Mouse (Mus musculus) layer of hippocampus, adult 2 months (tissue): Measurements from ENCODE around the gene Gzma. TPM values are rescaled to one million over a fixed set of nuclear protein-coding genes. Genes with fewer than 3 reads are reported as not detected.

ENCODE experiments used
- DNase-seq, 2 experiments: peaks; one replicate each; pipeline ENCODE4 v3.0.0; 2022; ENCODE audit warnings: low spot score in 2 of 2
- H3K27ac ChIP-seq: fragments of 200-600 bp; 2 replicates; pipeline ENCODE4 v1.8.1; 2022
- H3K4me3 ChIP-seq: fragments of 200-600 bp; 2 replicates; pipeline ENCODE4 v1.8.1; 2022; ENCODE audit warnings: mild to moderate bottlenecking
- CTCF ChIP-seq: fragments of 200-600 bp; conservative IDR thresholded peaks from 2 replicates; pipeline ENCODE4 v1.8.1; 2022; ENCODE audit warnings: antibody characterized with exemption, mild to moderate bottlenecking, moderate library complexity
- total RNA-seq, 2 experiments: library from RNA; stranded (reverse); gene quantifications; 2 replicates each; pipeline ENCODE4 v1.2.3; 2021

The Gzma gene
- total RNA-seq, 2 experiments from 2014 or later, result not detected

DNA sequence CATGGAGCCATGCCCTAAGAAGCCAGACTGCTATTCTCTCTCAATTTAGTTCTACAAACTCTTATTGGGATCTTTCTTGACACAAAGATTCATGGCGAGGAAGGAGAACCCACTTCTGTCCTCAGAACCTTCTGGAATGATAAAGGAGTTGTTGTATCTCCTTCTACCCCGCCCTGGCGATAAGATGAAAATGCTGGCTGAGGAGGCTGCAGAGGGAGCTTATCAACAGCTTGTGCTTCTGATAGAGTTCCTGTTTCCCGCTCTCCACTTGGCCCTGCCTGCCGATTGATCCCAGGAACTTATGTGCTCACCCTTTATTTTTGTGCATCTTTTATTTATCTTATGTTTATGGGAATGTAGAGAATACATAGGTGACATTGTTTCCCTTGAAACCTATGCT, 16.0 kb downstream of the Gzma start:
- Histone ChIP-seq H3K4me3 (no peak overlapping the region), H3K27ac (no peak overlapping the region)
- DNase-seq, result no peak
- no peak for TF ChIP-seq CTCF

DNA sequence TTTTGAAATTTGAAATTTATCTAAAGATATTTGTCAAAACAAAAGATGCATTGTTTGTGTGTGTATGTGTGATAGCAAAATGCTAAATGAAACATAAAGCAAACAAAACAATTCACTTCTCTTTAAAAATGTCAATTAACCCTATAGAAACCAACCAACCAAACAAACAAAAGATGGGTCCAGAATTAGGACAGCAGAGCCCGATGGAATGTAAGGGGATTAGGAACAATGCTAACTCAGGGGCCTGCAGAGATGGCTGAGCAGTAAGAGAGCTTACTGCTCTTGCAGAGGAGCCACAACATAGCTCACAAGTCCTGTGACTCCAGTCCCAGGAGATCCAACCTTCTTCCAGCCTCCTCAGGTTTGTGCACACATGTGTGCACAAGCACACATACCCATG, 18.7 kb downstream of the Gzma start:
- no peak overlapping the region for H3K27ac ChIP-seq
- TF ChIP-seq CTCF, result no peak
- no peak overlapping the region for H3K4me3 ChIP-seq
- DNase-seq, result no peak

DNA sequence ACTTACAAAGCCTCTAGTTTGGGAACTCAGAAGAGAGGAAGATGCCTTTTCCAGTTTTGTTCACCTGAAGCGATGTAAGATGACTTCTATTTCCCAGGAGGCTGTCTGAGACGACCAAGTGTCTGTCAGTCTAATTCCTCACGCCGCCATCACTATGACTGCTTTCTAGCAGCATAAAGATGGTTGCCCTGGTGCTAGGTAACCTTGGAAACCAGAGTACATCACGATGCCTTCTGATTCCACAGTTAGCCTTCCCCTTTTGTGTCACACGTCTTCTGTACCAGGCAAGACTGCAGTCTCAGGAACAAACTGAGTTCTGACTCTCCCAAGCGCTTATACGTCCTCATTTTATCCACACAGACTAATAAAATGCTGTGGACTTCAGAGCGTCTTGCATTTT, 21.8 kb downstream of the Gzma start:
- Histone ChIP-seq H3K4me3 (no peak overlapping the region), H3K27ac (no peak overlapping the region)
- no peak for TF ChIP-seq CTCF
- DNase-seq, result no peak

DNA sequence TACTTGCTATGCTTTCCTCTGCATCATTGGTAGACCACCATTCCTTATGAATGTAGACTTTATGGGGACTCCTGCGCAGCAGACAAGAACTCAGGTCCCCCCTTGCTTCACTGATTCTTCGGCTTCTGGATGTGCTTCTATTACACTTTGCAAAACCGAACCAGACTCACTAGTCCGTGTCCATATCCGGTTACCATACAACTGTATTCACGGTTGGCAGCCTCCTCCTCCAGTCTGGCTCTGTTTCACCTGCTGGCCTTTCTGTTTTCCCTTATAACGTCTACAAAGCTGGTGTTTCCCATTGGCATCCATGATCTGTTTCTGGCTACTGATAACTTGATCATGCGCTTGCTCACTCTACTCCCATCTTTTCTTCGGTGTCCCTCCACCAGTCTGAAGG, 36.2 kb downstream of the Gzma start:
- Histone ChIP-seq H3K27ac (no peak overlapping the region), H3K4me3 (no peak overlapping the region)
- DNase-seq, result no peak
- no peak for TF ChIP-seq CTCF

DNA sequence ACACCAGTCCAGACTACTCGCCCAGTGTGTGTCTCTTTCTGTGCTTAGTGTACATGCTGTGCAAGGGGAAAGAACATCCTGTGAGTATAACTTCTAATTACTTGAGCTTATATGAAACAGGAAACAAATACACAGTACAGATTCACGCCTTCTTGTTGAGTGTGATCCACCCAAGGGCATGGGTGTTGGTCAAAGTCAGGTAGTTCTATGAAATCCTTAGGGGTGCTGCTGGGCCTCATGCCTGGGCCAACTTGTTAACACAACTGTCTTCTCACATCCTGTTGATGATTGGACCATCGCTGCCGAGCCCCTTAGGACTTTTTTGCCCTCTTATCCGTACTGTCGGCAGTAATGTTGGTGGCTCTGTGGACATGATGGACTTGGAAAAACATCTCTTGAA, 39.0 kb downstream of the Gzma start:
- no peak for DNase-seq
- H3K4me3 ChIP-seq, result no peak overlapping the region
- TF ChIP-seq CTCF, result no peak
- H3K27ac ChIP-seq, result no peak overlapping the region

DNA sequence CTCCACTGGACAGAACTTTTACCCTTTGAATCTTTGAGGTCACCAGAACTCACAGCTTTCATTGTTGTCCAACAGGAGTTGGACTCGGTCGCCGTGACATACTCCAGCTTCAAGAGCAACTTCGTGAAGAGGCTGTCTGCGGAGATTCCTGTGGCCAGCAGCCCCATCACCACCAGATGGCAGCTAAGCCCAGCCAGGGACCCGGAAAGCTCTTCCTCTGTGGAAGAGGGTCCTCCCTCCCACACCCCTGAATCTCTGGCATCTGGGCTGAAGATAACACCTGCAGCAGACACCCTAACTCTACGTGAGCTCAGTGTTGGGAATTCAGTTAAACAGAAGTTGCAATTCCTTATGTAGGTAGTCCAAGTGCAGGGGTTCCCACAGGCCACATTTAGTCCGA, 45.0 kb downstream of the Gzma start:
- no peak overlapping the region for H3K4me3 ChIP-seq
- no peak for DNase-seq
- peak; percentile 66 for TF ChIP-seq CTCF
- no peak overlapping the region for H3K27ac ChIP-seq

DNA sequence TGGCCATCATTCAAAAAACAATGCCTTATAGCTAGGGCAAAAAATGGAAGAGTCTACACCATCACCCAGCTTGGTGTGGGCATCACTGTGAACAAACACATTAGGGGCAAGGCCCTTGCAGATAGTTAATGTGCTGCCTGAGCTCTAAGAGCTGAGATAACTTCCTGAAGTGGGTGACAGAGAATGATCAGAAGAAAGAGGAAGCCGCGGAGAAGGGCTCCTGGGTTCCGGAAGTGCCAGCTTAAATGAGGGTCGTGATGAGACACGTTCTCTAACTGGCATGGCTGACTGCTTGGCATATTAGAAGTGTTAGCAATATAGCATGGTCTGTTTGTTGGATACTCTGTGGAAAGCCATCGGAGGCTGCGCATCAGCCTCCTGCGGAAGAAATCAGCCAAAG, 46.6 kb downstream of the Gzma start:
- Histone ChIP-seq H3K27ac (no peak overlapping the region), H3K4me3 (no peak overlapping the region)
- no peak for DNase-seq
- no peak for TF ChIP-seq CTCF

DNA sequence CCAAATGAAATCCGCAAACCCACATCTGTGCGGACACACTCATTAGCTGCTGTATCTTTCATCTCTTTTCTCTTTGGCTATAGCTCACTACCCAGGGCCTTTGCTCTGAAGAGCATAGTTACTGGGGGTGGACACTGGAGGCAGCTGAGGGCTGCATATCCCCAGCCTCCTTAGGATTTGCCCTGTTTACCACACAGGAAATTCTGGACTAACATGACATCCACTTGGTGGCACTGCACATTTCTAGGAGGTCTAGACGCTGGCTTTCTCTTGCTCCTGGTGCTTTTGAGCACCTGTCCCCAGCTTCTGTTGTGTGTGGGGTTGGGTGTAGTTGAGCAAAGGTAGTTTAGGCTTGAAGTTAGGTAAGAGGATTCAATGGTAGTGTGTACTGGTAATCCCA, 53.1 kb downstream of the Gzma start:
- peak; percentile 44 for TF ChIP-seq CTCF
- Histone ChIP-seq H3K4me3 (no peak overlapping the region), H3K27ac (no peak overlapping the region)
- no peak for DNase-seq

DNA sequence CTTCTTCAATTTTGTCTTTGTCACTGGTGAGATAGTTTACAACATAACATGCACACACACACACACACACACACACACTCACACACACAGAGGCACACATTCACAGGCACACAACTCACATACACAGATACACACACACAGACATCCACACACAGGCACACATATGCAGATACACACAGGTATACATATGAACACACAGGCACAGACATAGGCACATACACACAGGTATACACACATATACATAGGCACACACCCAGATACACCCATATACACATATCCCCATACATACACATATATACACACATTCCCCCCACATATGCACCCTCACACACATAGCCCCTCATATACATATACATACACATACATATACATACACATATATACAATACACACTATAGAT, 53.8 kb downstream of the Gzma start:
- Histone ChIP-seq H3K4me3 (no peak overlapping the region), H3K27ac (no peak overlapping the region)
- DNase-seq, result no peak
- no peak for TF ChIP-seq CTCF

DNA sequence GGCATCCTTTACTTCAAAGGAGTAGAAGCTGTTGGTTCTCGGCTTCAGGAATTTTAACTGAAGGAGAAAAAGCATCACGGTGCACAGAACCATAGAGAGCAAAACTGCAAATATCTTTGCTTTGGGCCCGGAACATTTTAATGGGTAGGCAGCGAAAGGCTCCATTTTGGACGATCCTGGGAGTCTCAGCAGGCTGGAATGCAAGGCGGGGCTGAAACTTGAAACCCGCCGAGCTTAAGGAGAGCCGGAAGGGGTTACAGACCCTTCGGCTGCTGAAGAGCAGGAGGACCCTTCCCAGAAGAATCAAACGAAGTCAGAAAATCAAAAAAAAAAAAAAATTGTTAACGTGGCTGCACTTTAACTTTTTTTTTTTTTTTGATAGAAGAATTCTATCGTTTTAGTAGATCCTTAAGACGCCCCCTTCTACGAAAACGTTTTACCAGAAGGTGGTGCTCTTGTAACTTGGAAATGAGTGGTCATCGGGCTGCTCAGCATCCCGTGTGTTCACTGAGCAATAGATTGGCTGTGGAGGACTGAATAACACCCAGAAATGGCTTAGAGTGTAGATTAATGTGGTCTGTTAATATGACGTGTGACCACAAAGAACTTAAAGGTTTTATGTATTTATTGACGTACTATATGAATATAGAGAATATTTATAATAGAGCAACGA, 54.4 kb downstream of the Gzma start, which contains the start of gene Gpx8:
Gene Gpx8 (minus strand): TSS at position 200 of the 673 bp plus-strand sequence.
- peak; percentile 32 to 49 for DNase-seq
- Histone ChIP-seq H3K27ac (peak within 1 kb of the TSS; percentile 15; the same call in 1 of the 2 replicates), H3K4me3 (peak within 1 kb of the TSS; percentile 60)
- TF ChIP-seq CTCF, result peak; percentile 78

DNA sequence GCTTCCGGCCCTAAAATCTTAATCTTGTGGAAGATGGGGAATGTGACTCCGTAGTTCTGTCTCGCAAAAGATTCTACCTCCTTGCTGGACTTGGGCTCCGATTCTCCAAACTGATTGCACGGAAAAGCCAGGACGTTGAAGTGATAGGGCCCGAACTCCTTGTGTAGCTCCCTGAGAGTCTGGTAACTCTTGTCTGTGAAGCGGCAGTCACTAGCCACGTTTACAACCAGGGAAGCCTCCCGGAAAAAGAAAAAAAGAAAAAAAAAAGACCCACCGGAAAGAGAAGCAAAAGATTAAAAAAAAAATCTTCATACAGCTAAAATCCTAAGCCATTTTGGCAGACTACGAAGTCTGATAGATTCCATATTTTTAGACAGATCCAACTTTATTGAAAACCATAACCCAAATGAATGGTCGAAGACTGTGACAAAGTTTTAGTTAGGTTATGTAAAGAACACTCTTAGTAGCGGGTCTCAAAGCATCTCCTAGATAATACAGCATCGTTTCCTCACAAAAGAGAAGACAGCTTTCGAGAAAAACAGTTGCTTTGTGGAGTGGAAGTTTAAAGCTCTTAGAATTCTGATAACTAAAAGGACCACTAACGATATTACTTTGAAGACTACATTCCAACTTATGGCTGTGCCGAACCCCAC, 55.2 kb downstream of the Gzma start:
- no peak for TF ChIP-seq CTCF
- peak overlapping the region; percentile 60 for H3K4me3 ChIP-seq
- no peak for DNase-seq
- 0 out of 2 replicates have a peak overlapping the region, but pooled peaks have one; percentile 15 for H3K27ac ChIP-seq

DNA sequence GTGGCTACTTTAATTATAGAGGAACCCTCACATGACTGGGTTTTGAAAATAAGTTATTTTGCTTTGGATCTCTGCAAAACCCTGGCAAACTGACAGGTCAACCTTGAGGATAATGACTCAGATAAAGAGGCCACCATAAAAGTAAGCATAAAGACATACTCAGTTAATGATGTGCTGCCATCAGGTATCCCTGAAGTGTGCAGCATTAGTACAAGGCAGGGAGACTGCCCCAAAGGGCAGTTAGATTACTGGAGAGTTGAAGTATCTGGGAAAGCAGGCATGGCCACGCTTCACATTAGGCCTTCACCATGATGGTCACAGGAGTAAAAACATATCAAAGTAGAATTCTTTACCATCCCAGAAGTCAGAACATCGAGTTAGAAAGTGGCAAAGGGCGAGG, 55.9 kb downstream of the Gzma start:
- no peak for TF ChIP-seq CTCF
- no peak overlapping the region for H3K4me3 ChIP-seq
- H3K27ac ChIP-seq, result no peak overlapping the region
- DNase-seq, result no peak

Other genes starting within 250 kb of the Gzma start
- gene Mtrex, start 173.6 kb downstream of the Gzma start, total RNA-seq, result 10 to 100 TPM; 46.3 to 49.2 TPM
- gene Dhx29, start 173.5 kb downstream of the Gzma start, total RNA-seq, result 10 to 100 TPM; 23.5 to 26.0 TPM
- 1 to 10 TPM; 6.3 to 7.4 TPM for gene Ccno, start 113.2 kb downstream of the Gzma start, total RNA-seq
- gene Mcidas, start 107.1 kb downstream of the Gzma start, total RNA-seq, result under 1 TPM; 0.25 to 0.74 TPM
- under 1 TPM in 1 of 2 experiments, not detected in 1; 0.37 TPM for gene Cdc20b, start 65.9 kb downstream of the Gzma start, total RNA-seq
- gene Gpx8, start 54.6 kb downstream of the Gzma start, total RNA-seq, result 1 to 10 TPM; 7.4 to 9.2 TPM
- gene Esm1, start 108.7 kb upstream of the Gzma start, total RNA-seq, result not detected
- gene Gzmk, start 124.9 kb upstream of the Gzma start, total RNA-seq, result under 1 TPM in 1 of 2 experiments, not detected in 1; 0.28 TPM
- 1 to 10 TPM in 1 of 2 experiments, under 1 TPM in 1; 0.86 to 1.6 TPM for gene BC067074, start 192.2 kb upstream of the Gzma start, total RNA-seq